Mouse (Mus musculus) liver, adult 2 months (tissue): ENCODE measurements at regions not wholly inside any gene's neighbourhood (a gene's known extent, or its start where the extent isn't known, plus 50 kb on each side); places are given as distances from the start of the nearest gene placed in this dataset.

Experiments used
- CTCF ChIP-seq: fragments of 200-500 bp; IDR thresholded peaks from 2 replicates; pipeline ENCODE4 v1.5.1; 2011; ENCODE audit warnings: low read depth, low read length, control low read depth
- POLR2A ChIP-seq: fragments of 200-500 bp; IDR thresholded peaks from 2 replicates; pipeline ENCODE4 v1.6.1; 2011; ENCODE audit warnings: low read length, control low read depth; ENCODE audit not compliant: insufficient read depth; ENCODE audit errors: extremely low read depth

GRCm38 (mm10) chr12:110367102-110367501 lies 79.8 kb upstream of the Ppp2r5c start:
- TF ChIP-seq CTCF (no peak), POLR2A (no peak)
